Mouse (Mus musculus): ENCODE results near the gene Arl5c.

- TF ChIP-seq CTCF (IDR thresholded peaks at IDR 0.05; ENCODE audit: low read depth, low read length): peak; percentile 78
- no peak for TF ChIP-seq EP300 (IDR thresholded peaks at IDR 0.05; ENCODE audit: insufficient read depth, low read depth, low read length)
- no peak for TF ChIP-seq POLR2A (IDR thresholded peaks at IDR 0.05; ENCODE audit: insufficient read depth, low read length)
Measured at GRCm38 (mm10) chr11:98031443-98031770, 35.4 kb upstream of the Arl5c start.

All from ES-Bruce4 (cell line).